Mouse (Mus musculus) ES-E14 (cell line): ENCODE measurements around the gene Creb3l1.

ENCODE experiments used
- CHD2 ChIP-seq: IDR thresholded peaks from 2 replicates; pipeline ENCODE4 v1.6.1; 2014; ENCODE audit warnings: mild to moderate bottlenecking, low read depth, low read length, inconsistent platforms
- HCFC1 ChIP-seq: IDR thresholded peaks from 2 replicates; pipeline ENCODE4 v1.6.1; 2012; ENCODE audit warnings: low read length, inconsistent platforms, borderline replicate concordance; ENCODE audit not compliant: insufficient read depth
- MAFK ChIP-seq: IDR thresholded peaks from 2 replicates; pipeline ENCODE4 v1.6.1; 2014; ENCODE audit warnings: mild to moderate bottlenecking, low read depth, low read length, inconsistent platforms; ENCODE audit not compliant: insufficient read depth
- ZNF384 ChIP-seq: IDR thresholded peaks from 2 replicates; pipeline ENCODE4 v1.6.1; 2012; ENCODE audit warnings: low read depth, low read length, inconsistent platforms

- TF ChIP-seq CHD2 (no peak), MAFK (no peak), ZNF384 (no peak), HCFC1 (no peak)
These were observed 65.4 kb downstream of the Creb3l1 start for GRCm38 (mm10) chr2:91958701-91959457.
